Mouse (Mus musculus): ENCODE measurements at regions not wholly inside any gene's neighbourhood (a gene's known extent, or its start where the extent isn't known, plus 50 kb on each side); places are given as distances from the start of the nearest gene placed in this dataset.

DNA sequence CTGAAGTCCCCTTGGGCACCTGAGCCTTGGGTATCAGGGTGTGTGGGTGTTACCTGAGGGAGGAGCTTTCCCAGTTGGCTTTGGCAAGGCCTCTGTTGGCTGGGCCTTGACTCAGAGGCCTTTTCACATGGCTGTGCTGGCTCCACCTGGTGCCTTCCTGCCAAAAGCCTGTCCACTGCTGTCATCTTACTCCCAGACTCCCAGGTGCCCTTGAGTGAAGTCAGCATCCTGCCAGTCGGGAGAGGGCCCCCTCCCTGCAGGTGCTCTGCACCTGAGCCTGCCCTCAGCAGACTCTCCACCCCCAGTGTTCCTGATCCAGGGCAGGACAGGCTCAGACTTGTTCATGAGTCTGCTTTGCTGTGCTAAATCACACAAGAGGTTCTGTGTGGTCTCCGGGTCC is 99.2 kb upstream of the Lgalsl start:
- no peak for DNase-seq

DNA sequence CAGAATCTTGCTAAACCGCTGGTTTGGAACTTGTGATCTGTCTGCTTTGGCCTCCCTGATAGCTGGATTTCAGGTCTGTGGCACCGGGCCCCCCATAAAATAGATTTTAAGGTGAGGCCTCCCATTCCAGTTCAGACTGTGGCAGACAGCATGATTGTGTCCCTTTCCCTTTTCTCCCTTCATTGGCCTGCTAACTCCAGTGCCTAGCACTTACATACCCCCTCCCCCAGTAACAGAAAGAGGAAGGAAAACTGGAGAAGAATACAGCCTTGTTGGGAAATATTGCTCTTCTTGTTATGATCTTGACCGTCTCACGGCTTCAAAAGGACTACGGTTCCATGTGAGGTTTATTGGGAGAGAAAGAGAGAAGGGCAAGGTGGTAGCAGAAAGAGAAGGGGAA is 99.7 kb upstream of the Lgalsl start:
- DNase-seq = no peak

DNA sequence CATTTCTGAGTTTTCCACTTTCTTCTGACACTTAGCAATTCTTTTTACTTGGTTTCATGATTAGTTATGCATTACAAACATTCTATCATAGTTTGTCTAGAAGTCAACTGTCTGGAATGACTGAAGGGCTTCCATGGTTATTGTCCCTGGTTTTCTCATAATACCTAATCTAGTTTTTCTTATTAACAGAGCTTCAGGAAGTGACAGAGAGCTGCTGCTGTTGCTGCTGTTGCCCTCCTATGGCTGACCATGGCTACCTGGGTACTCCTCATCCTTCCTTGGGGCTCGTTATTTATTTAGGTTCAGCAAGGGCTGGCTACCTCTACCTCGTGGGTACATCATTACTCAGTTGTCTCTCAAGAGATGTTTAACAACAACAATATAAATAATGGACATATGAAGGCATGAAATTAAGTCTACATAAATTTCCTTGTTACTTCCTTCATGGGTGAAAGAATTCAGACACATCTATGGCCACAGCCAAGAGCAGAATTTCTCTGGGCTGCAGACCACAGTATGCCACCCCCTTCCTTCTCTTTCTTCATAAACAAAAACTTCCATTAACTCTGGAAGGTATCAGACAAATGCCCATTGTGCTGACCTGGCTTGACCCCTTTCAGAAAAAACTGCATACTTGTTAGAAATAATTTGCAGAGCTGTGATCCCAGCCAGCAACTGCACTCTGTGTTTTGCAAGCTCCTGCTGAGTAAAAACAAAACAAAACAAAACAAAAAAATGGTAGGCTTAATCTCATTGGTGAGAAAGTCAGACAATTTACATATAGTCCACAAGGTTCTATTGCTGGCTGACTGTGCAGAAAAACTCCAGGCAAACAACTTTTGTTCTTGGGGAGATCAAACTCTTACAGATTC is 103.6 kb upstream of the Lgalsl start:
- no peak for DNase-seq

- no peak for DNase-seq
These were observed 104.2 kb upstream of the Lgalsl start for GRCm38 (mm10) chr11:20935063-20935370.

DNA sequence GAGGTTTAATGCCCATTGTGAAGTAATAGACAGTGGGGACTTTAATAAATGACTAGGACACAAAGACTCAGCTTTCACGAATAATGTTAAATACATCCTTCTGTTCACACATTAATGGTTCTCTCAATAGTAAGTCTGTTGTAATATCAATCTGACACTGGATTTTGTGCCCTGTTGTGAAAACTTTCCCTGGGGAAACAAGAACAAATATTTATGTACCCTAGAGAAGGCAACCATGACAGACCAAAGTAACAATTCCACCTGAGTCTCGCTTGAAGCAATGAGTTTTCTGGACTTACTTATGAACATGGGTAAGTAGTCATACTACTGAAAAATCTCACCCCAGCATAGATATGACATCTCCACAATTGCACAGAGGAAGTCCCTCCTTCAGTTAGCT is 105.1 kb upstream of the Lgalsl start:
- DNase-seq = no peak

DNA sequence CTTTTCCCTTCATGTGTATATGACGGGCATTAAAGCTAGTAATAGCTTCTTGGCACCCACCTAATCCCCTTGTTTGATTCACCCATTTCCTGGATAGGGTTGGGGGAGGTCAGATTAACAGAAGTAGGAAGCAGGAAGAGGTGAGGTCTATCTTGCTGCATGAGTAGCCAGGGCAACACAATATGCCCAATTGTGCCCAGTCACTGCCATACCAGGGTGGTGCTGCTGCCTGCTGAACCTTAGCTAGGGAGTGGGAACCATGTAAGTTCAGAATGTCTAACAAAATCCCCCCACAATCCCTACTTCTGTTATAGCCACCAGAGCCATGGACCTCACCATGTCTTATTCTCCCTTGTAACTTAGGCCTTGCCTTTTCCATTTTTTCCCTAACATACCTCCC is 106.1 kb upstream of the Lgalsl start:
- no peak for DNase-seq

GRCm38 (mm10) chr11:20937942-20938341 is 107.1 kb upstream of the Lgalsl start:
- no peak for DNase-seq

GRCm38 (mm10) chr11:20939644-20940043 is 108.8 kb upstream of the Lgalsl start:
- DNase-seq = no peak

DNA sequence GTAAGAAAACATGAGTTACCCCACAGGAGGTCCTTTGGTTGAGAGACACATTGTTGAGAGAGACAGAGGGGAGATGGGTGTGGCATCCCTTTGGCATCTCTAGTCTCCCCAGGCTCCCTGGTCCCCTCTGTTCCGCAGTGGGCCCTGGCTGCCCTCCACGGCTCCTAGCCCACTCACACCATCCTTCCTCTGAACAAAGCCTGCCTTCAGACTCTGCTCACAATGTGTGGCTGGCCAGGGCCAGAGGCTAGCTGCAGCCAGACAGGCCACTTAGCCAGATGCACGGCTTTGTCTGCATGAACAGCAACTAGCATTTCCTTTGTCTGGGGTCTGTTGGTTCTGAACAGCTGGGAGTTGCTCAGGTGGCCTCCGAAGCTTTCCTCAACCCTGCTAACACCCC is 110.7 kb upstream of the Lgalsl start:
- DNase-seq = no peak

- no peak for DNase-seq
These were observed 124.7 kb upstream of the Lgalsl start for GRCm38 (mm10) chr11:20955561-20955960.

GRCm38 (mm10) chr11:20957766-20958165 is 126.9 kb upstream of the Lgalsl start:
- DNase-seq = no peak

GRCm38 (mm10) chr11:20958233-20958632 is 127.4 kb upstream of the Lgalsl start:
- no peak for DNase-seq

DNA sequence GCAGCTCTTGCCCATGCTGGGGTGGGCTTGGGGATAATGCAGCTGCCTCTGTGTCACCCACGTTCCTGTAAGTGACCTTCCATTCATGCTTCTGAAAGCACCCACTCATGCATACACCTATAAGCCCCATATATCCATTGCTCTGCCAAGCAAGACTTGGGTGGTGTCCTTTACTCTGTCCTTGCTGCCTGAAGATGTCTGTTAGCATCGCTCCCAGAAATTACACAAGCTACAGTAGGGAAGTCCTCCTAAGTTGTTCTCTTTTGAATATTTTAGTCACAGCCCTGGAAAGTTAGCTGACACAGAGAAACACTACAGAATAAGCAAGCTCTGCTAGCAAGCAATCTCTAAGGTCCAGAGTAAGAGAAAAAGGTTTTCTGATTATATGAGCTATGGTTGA is 129.2 kb upstream of the Lgalsl start:
- no peak for DNase-seq

- DNase-seq = no peak
These were observed 129.9 kb upstream of the Lgalsl start for GRCm38 (mm10) chr11:20960750-20961149.

GRCm38 (mm10) chr11:20961626-20962025 is 129.5 kb upstream of the Peli1 start:
- no peak for DNase-seq

DNA sequence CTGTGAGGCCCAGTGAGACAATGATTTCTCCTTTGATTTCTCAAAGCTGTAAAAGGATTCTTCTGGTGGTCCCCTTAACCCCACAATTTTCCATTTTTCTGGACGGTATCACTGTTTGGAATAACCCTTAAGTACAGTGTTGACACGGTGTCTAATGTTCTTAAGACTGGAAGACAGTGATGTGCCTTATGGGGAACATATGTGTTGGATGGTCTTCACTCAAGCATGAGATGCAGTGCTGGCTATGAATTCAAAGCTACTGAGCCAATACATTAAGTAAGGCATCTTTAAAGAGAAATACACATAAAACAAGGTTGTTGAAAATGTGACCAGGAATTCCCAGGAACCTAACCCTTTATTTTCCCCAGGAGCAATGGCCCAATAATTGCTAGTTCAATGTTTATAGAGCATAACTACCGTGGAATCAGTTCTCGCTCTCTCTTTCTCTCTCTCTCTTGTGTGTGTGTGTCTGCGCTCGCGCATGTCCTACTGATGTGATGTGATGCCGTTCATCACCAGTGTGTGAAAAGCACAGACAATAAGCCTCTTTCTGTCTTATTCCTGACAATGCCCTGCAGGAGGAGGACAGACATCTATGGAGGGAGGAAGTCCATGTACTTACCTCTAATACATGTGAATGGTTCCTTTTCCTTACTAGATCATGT is 125.4 kb upstream of the Peli1 start:
- DNase-seq = no peak

DNA sequence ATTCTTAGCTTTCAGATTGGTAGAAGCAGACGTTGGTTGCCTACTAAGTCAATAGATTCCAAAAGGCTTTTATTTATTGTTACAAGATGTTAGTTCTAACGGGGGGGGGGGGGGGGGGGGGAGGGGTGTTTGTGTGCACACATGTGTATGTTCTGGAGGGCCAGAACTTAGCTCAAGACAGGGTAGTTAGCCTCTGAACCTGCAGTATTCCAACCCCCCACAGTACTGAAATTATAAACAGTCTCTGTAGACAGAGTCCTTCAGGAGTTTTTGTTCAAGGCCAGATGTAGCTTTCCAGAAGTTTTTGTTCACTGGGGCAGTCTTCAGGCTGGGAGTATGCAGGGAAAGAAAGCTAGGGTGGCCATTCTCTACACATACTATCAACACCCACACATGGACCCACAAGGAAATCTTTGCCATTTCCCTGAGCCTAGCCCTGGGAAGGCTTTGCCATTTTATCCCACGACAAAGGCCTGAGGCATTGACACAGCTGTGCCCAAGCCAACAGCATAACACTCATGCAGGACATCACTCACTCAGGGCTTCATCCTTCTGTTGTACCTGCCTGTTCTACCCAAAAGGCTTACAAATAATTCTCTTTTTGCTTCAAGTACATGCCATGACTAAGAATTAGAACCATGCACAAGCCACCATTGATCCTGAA is 123.6 kb upstream of the Peli1 start:
- DNase-seq = no peak

GRCm38 (mm10) chr11:20968341-20968740 is 122.8 kb upstream of the Peli1 start:
- no peak for DNase-seq

GRCm38 (mm10) chr11:20973141-20973540 is 118.0 kb upstream of the Peli1 start:
- no peak for DNase-seq

GRCm38 (mm10) chr11:20981588-20981987 is 109.5 kb upstream of the Peli1 start:
- no peak for DNase-seq

DNA sequence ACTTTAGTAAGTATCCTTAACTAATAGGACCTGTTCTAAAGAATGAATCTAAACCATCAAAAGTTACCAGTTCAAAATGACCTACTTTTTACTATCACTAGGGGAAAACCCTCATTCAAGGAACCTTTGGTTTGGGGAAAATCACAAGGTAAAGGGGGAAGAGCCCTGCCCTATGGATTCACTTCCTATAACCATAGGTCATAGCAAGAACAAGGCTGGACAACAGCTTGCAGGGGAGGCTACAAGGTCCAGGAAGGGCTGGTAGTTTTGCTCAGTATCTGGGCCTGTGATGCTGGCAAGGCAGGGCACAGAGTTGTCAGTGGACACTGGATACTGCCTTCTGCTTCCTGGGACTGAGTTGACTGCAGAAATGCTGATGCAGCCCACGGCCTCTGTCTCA is 109.1 kb upstream of the Peli1 start:
- DNase-seq = no peak

GRCm38 (mm10) chr11:20982500-20982899 is 108.6 kb upstream of the Peli1 start:
- DNase-seq = no peak

DNA sequence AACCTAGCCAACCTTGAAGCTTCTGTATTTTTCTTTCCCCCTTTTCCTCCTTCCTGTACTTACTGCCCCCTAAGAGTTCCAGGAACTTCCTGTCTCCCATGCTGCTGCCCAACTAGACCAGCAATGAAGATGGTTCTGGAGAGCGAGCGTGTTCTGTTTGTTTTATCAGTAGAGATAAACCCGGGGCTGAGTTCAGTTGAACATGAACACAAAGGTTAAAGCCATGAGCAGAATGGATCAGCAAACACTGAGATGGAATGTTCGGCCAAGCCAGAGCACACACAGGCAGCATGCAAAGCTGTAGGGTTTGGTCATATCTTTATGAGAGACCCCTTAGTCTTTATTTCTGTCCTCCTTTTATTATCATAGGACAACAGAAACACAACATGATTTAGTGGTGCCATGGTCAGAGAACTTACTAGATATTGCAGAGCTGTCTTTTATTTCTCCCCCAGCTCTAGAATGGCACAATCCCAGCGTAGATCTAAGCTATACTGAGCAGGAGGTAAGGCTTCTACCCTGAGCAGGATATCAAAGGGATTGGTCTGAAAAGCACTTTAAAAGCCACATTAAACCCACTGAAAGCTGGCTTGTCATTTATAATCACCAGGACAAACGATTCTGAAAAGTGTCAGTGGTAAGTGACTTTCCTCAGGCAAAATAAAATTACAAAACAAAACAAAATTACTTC is 105.9 kb upstream of the Peli1 start:
- no peak for DNase-seq

- no peak for DNase-seq
These were observed 105.3 kb upstream of the Peli1 start for GRCm38 (mm10) chr11:20985771-20986170.
